Mouse (Mus musculus) monocyte, adult 2 months (primary cell): ENCODE data around the gene Adtrp.

Source experiments
- DNase-seq, 2 experiments: peaks; one replicate each; pipeline ENCODE4 v3.0.0; 2022; ENCODE audit warnings: low spot score in 2 of 2, low read depth in 1 of 2

The Adtrp gene

DNA sequence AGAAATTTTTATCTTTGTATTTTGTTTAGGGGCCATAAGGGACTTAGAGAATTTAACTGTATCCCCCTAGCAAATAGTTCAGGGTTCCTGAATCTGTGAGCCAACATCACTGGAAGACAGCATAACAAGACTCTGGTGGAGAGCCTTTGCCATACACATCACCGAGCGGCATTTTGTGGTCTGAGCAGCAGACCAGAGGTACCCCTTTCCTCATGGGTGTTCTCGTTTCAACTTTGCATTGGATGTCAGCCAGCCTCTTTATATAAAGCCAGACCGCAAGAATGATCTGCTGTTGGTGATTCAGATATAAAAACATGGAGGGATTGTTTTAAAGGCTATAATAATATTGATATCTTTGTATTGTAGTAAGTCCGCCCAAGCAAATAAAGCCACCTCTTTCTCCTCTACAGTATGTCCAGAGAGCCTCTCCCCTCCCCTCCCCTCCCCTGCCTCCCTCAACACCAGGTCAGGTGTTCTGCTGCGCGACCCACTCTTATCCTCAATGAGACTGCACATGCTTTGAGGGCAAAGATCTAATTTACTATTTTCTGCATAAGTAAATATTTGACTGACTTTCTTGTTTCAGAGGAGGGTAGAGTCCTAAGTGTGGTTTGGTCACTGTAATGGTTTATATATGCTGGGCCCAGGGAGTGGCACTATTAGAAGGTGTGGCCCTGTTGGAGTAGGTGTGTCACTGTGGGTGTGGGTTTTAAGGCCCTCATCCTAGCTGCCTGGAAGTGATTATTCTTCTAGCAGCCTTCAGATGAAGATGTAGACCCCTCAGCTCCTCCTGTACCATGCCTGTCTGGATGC lies 62.4 kb downstream of the Adtrp start:
- no peak for DNase-seq

DNA sequence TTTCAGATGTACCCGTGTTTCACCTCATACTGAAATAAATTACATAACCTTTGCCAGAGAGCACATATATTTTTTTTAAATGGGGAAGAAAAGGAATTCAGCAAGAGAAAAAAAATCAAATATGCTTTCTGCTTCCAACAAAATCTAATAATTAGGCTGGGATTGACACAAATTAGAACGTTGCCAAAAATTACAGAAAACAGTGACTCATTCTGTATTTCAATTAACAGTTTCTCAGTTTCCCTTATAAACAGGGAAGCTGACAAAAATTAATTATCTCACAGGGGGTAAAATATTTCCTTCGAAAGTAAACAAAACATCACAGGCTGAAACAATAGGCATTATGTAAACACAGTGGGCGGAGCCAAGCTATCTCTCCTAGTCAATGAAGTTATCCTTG lies 67.2 kb downstream of the Adtrp start:
- DNase-seq = no peak

DNA sequence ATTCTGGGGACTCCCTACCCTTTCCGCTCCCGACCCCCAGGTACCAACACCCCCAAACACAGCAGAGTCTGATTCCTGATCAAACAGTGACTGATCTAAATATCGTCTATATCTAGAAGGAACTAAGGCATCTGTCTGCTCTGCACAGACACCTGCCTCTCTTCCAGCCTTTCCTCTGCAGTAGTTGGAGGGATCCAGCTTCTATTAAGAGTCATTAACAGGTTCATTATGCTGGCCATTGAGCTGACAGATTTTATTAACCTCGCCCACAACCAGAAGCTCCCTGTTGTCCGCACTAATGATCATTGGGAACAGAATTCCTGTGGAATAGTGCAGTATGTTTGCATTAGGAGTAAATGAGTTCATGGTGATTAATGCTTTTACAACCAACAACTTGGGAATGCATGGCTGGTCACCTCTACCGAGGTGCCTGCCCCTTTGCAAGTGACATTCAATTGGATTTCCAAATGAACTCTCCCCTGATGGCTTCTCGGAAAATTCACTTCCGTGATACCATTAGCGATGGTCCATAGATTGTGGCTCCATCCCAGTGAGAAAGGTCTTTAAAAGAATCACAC lies 67.8 kb downstream of the Adtrp start:
- no peak for DNase-seq

DNA sequence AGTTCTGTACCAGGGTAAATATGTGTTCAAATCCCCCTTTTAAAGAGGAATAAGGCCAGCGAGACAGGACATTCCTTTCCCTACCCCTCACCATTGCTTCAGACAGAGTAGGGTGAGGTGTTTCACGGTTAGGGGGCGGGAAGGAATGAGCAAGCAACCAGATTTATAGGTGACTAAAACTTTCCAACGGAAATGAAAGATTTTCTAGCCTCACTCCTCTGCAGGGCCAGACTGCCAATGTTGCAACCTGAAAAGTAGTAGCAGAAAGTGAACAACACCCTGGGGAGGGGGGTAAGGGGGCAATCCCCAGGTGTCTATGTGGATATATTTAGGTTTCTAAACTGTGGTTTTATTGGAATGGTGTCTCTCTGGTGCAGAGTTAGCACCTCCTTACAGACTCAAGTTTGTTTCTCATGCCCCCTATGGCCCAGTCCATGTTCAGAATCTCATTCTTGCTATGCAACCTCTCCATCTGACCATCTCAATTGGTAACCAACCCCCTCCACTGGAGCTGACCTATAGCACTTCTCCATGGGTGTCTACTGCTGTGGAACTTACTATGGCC lies 73.6 kb downstream of the Adtrp start:
- DNase-seq = no peak

DNA sequence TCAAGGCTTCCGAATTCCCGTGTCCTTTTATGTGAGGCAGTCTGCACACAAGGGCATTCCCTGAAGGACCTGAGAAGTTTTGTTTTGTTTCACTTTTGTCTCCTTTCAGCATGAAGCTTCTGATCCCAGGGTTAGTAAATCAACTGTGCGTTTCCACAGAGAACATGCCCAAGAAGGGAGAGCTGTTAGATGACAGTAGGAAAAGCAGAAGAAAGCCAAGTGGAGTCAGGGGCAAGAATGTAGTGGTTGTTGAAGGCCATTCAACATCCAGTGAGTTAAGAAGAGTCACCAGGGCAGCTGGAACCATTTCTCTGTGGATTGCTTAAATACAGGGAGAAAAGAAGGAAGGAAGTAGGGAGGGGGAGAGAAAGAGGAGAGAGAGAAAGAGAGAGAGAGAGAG lies 76.4 kb downstream of the Adtrp start:
- no peak for DNase-seq

DNA sequence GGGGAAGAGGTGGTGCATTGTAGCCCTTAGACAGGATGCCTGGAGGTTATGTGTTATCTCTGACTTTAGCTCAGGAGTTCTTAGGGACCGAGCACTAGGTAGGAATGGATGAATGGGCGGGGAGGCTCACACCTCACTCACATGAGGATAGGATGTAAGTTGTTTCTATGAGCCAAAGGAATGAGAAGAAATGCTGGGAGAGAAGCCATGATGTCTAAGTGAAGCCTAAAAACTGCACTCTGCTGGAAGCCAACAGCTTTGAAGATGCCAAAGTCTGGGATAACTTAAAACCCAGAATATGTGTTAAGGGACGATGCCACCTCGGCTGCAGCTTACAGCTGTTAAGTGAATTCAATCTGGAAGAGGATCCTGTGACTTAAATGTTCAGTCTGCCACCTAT lies 79.5 kb downstream of the Adtrp start:
- no peak for DNase-seq

DNA sequence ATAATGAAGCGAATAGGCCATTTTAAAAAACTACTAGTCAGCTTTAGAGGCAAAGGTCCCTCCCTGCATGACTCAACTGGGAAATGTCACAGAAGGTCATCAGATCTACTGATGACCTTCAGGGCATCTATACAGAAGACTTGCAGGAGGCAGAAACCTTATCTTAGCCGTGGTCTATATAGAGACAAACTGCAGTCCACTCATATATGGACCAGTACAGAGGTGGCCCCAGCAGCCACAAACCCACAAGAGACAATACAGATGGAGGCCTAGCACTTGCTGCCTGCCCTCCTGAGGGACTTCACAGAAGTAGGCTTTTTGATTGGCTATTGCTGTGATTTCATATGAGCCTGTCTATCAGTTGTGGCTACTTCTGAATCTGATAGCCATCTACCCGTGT lies 85.5 kb downstream of the Adtrp start:
- no peak for DNase-seq

DNA sequence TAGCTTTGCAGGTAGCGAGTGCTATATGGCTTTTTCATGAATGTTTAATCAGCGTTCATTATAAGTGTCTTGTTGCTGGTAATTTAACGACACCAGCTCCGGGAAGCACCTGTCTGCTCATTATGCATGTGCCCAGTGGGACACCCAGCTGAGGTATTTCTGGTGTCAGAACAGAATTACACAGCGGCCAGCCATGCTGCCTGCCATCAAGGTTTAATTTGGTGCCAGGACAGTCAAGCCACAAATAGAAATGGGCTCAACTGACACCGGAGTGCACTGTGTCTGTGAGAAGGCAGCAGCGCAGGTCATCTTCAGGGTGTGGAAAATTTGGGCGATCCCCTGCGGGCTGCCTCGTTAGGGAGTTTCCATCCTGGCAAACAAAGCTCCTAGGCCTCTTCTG lies 87.0 kb downstream of the Adtrp start:
- DNase-seq = no peak

DNA sequence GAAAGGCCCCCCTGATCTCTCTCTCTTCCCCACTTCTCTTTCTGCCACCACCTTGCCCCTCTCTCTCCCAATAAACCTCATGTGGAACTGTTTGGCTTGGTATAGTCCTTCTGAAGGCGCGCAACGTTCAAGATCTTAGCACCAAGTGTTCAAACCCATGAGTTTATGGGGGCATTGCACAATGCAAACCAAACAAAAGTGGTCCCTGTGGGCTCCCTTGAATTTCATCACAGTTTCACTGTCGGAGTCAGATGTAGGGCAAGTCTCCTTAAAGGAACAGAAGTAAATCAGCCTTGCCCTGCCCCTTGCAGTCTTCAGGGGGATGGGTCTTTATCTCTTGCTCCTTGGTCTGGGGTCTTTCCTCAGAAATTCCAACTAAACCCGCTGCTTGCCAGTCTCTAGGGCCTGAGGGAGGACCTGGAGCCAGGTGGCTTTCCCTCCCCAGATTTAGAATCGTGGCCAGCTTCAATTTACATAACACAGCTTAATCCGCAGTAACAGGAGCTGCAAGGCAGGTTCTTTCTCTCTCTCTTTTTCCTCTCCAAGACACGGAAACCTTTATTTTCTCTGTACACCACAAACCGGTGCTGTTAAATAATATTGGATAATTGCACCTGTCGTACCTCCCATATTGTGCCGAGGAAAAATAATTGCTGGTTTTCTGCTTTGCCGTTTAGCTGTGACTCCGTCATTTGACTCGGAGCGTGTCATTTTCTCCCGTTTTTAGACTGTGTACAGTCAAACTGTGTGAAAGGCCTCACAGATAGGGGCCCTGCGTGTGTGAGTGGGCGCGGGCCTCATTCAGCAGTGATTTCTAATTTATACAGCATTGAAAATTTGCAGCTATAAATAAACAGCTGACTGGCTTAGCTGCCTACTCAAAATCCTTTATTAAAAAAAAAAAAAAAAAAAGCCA lies 88.7 kb downstream of the Adtrp start:
- DNase-seq = no peak

DNA sequence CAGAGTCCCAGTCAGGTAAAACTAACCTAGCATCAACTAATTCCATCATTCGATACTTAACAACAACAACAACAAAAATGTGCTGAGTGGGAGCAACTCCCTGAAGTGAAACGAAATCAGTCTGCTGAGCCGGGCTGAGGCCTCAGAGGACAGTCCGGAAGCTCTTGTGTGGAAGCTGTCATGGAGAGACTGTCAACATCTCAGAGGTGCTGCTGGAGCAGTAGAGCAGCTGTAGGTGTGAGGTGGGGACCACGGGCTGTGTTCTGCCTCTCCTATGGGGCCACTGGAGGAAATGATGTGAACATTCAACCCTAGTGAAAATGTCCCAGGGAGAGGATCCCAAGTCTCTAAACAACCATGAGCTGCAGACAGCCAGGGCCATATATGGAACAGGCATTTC lies 94.4 kb downstream of the Adtrp start:
- no peak for DNase-seq

DNA sequence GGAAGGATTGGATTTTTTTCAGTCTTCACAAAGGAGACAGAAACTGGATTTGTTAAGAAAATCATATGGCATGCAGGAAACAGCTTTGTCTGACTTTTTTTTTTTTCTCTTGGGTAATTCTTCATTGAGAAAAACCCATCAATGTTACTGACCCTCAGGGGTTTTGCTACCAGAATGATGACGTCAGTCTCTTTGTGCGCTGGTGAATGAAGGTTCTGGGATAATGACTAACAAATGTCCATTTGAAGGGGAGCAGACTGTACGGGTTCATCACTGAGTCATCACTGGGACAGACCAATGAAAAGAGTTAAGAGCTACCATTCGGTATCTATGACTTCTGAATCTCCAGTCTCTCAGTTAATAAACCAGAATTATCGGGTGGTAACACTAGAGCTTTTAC lies 97.0 kb downstream of the Adtrp start:
- no peak for DNase-seq

DNA sequence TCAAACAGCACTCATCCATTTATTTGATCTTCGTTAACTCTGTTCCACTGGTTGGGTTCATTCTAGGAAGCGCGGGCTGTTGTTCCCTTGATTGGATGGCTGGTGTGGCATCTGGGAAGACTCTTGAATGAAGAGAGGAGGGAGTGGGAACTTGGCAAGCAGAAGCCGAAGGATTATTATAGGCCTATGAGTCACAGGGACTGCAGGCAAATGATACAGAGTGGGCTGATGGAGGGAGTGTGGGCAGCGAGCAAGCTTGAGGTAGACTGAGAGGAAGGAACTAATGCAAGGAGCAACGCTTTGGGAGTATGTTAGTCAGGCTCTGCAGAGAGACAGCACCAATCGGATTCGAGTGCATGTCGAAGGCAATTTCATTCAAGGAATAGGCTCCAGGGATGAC lies 98.6 kb downstream of the Adtrp start:
- DNase-seq = no peak

DNA sequence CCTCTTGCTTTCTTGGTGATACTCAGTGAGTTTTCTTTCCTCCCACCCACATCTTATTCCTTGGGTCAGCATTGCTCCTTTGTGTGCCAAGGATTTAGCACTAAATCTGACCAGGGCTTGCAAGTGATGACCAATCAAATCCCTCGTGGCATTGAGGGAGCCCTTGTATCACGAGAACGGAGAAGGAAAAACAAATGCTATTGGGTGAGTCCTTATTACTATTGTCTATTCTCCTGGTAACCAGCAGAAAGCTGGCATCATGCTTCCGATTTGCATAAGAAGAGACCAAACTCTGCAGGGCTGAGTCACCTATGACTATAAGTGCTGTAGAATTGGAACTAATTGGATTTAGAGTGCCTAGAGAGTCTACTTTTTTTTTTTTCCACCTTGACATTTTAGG lies 99.8 kb downstream of the Adtrp start:
- no peak for DNase-seq

DNA sequence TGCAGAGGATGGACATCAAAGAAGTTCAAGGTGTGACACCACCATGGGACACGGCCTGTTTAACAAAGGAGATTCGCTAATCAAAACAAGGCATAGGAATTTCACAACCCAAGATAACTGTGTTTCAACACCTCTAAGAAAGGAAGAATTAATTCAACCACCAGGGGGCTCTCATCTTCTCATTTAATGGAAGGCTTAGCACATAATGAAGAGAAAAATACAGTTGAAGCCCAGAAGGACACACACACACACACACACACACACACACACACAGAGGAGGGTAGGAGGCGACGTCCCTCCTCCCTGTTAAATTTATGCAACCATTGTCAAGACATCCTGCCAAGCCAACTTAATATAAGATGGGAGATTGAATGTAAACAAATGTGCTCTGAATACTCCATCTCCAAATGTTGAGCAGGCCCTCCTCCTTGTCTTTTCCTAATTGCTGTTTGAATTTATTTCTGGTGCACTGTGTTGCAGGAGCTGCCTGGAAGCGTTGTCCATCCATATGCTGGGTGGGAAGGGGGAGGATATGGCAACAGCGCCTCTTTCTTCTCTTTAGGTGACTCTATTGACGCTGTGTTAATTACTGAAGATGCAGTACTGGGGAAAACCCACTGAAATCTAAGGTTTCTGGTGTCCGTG lies 100.4 kb downstream of the Adtrp start:
- DNase-seq = no peak

DNA sequence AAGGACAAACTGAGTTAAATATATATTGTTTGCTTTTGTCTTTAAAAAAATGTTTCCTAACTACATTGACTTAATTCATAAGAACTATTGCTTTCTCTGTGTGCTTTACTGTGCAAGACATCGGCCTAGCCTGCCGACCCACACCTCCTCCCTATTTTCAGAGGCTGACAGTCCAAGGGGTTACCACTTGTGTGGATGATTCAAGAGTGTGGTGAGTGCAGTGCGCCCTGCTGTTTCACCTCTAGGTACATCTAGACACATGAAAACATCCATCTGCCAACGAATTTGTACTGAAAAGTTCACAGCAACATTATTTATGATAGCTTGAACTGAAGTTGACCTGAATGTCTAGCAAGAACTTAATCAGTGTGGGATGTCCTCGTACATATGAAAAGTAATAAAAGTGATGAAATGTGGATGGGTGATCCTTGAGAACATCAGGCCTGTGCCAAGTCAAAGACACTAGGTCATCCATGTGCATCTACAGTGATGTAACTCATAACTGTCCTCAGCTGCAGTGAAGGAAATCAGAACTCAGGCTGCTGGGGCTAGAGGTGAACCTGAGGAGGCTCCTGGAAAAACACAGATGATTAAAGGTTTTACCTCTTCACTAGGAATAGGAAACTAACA lies 106.9 kb downstream of the Adtrp start:
- DNase-seq = no peak

DNA sequence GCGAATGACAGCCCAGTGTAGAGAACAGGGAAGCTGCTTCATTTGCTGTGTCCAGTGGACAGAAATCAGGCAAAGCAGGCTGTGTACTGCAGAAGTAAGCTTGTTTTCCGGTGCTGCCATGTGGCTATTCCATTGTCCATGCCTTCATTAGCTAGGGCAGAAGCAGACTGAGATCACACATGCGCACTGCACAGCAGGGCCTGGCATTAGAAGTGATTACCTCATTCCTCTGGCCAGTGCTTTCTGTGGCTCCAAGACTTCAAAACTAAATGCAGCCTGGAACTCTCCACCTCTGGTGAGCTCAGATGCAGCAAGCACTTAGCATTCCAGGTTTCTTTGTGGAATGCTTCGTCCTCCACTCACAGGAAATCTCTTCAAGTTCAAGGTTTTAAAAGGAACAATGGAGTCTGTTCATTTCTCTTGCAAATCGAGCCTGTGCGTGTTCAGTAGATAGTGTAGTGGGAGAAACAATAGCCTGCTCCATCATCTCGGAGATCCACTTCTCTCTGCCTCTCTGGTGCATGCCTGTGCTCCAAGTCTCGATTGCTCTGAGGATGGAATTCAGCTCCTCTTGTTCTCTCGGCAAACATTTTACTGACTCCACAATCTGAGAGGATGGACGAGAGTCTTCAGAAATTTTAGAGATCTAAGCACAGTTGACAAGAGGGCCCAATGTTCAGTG lies 109.7 kb downstream of the Adtrp start:
- no peak for DNase-seq

DNA sequence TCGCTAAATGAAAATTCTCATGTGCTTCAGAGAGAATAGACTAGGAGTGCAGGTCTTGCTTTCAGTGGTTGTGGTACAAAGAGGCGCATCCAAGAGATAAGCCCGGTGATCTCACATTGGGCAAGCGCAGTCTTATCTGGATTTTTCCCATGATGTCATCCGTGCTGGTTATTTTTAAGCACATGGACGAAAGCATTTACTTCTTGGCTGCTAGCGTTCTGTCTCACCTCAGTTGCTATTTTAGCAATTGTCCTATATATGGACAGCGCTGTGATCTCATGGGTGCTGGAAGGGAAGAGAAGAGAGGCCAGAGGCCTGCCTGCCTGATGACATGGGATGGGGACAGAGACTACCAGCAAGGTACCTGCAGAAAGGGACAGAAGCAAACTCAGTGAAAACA lies 117.8 kb downstream of the Adtrp start:
- DNase-seq = no peak

DNA sequence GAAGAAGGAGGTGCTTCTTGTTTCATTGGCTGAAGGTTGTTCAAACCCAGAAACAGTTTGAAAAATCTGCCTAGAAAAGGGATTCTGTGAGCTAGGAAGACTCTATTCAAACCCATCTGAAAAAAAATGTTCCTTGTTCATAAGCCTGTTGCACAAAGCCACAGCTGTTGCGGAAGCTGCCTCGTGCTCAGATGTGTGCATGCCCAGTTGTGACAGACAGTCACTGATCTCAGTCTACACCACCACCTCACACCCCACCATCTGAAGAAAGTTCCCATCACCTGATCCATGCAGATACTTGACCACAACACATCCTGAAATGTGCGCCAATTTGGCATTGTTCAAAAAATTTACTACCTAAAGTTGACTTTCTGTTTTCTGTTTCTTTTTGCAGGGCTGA lies 119.7 kb downstream of the Adtrp start:
- DNase-seq = no peak

DNA sequence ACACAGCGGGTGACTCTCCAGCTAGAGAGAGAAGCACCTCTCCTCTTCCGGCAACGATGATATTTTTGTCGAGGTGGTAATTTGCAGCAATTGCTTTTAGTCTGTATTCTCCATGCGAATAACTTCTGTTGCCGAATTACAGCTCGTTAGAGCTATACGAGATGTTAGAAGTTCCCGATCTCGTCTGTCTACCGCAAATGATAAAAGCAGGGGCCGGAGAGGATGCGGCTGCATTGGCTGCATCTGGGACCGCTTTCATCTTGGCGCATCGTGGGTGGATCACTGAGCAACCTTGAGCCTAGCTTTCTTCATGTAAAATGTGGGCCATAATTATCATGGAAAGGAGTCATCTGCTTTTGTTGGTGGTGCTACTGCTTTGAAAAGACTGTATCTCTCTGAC lies 128.2 kb downstream of the Adtrp start:
- no peak for DNase-seq

DNA sequence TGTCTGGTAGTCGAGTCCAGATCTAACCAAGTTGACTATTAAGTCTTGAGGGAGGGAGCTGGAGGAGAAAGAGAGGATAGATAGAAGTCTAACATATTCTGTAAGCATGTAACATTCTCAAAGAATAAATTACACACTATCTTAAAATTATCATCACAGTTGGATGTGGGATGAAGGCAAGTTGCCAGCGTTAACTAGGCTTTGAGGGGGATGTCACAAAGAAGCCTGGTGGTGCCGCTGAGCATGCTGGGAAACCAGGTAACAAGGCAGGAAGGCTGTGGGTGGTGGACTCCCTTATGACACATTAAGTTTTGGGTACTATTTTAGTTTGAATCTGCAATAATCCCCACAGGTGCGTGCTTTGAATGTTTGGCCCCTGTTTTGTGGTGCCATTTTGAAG lies 129.4 kb downstream of the Adtrp start:
- no peak for DNase-seq
